15 mouse cellular contexts compared by ENCODE assay signal in the genomic region with DNA sequence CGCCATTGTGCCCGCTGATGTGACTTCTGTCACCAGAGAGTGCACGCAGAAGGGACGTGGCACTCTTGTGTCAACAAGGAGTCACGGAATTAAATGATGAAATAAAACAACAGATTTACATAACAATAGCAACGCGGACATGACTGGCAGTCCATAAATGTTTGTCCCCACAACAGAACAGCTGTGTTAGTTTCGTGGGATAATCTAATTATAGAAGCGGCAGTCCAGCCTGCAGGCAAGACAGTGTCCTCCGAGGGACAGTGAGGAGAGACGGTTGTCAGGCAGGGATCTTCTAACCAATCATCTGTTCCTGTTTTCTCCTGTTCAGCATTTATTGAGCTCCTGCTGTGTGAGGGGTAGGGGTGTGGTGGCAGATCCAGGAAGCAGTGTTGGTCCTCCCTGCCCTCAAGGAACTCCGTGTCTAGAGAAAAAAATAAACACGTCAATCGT. TPM values are rescaled to one million over a fixed set of nuclear protein-coding genes. Genes with fewer than 3 reads are reported as not detected.
A peak's percentile ranks its signal among the peaks of the same experiment; 100 is the strongest.
DNase-seq lines count a peak whose midpoint lies in the region; ATAC-seq and TF ChIP-seq lines count a peak whose summit lies in the region.
"Had no signal": no experiment of that assay in that cellular context is flagged by ENCODE, and none has a peak within 500 bp of the region (broad histone marks: within the 10 kb centered on the region; RNA-seq: fewer than 3 reads in every experiment).

No protein-coding gene starts in this region.

- DNase-seq in kidney, postnatal 0 days (ENCODE audit: low spot score), result peak; percentile 24
- no peak for DNase-seq in kidney, postnatal 4 days
- peak; percentile 24 for DNase-seq in Muller cell, postnatal 12 days (ENCODE audit: inconsistent ontology term)
- DNase-seq in hindbrain, embryonic 10.5 days (ENCODE audit: low spot score), result peak; percentile 42
- no peak for DNase-seq in kidney, postnatal 25 days
- DNase-seq: cerebellum, postnatal 25 days; kidney, adult 9 months; left cerebral cortex, postnatal 4 days; spleen, adult 18-20 months; thymus, postnatal 14 days had no signal

- H3K4me2 ChIP-seq in kidney, postnatal 0 days (ENCODE audit: low read length), result no peak overlapping the region
- peak overlapping the region; percentile 15; the same call in 1 of the 2 replicates for H3K4me2 ChIP-seq in neural tube, embryonic 12.5 days (replicated peaks)

- no peak overlapping the region for H3K4me3 ChIP-seq in kidney, postnatal 0 days (replicated peaks; ENCODE audit: low read depth, low read length)
- peak overlapping the region; percentile 21; the same call in 1 of the 2 replicates for H3K4me3 ChIP-seq in hindbrain, embryonic 10.5 days
- no peak overlapping the region for H3K4me3 ChIP-seq in neural tube, embryonic 12.5 days

- no peaks in the 10 kb centered on the region for H3K36me3 ChIP-seq in kidney, postnatal 0 days (ENCODE audit: insufficient read depth, low read length)
- H3K36me3 ChIP-seq in hindbrain, embryonic 10.5 days, result no peaks in the 10 kb centered on the region
- no peaks in the 10 kb centered on the region for H3K36me3 ChIP-seq in neural tube, embryonic 12.5 days

- no peak overlapping the region for H3K9ac ChIP-seq in kidney, postnatal 0 days (ENCODE audit: low read depth, low read length)
- H3K9ac ChIP-seq in neural tube, embryonic 12.5 days, result no peak overlapping the region

- WGBS in kidney, postnatal 0 days, result 54% methylated on average over 14 of the region's 14 CpGs
- WGBS in hindbrain, embryonic 10.5 days, result 32% methylated on average over 14 of the region's 14 CpGs
- 28% methylated on average over 14 of the region's 14 CpGs for WGBS in neural tube, embryonic 12.5 days

- H3K9me3 ChIP-seq in kidney, postnatal 0 days (replicated peaks; ENCODE audit: low read length), result no peaks in the 10 kb centered on the region
- H3K9me3 ChIP-seq in hindbrain, embryonic 10.5 days, result no peaks in the 10 kb centered on the region
- H3K9me3 ChIP-seq in neural tube, embryonic 12.5 days, result no peaks in the 10 kb centered on the region

- H3K27me3 ChIP-seq in kidney, postnatal 0 days (ENCODE audit: insufficient read depth, low read length), result no peaks in the 10 kb centered on the region
- H3K27me3 ChIP-seq in hindbrain, embryonic 10.5 days (ENCODE audit: insufficient read depth, poor library complexity, severe bottlenecking), result no peaks in the 10 kb centered on the region
- H3K27me3 ChIP-seq in neural tube, embryonic 12.5 days (replicated peaks), result no peaks in the 10 kb centered on the region
- H3K27me3 ChIP-seq: Patski had no signal

- no peak overlapping the region for H3K27ac ChIP-seq in kidney, postnatal 0 days
- peak overlapping the region; percentile 80 for H3K27ac ChIP-seq in hindbrain, embryonic 10.5 days
- H3K27ac ChIP-seq in neural tube, embryonic 12.5 days, result no peak overlapping the region

- no peak for ATAC-seq in kidney, postnatal 0 days (replicated peaks; ENCODE audit: low FRiP score, low read depth)
- peak; percentile 65 for ATAC-seq in neural tube, embryonic 12.5 days (ENCODE audit: low FRiP score, low read depth)
- no peak; the same call in 1 of the 2 replicates for ATAC-seq in granulocyte monocyte progenitor cell, adult 5-6 weeks (replicated peaks; ENCODE audit: poor library complexity, severe bottlenecking)
- ATAC-seq: Patski had no signal

- TF ChIP-seq CTCF in kidney, postnatal 0 days (IDR thresholded peaks at IDR 0.05; ENCODE audit: low read depth), result no peak

- no peaks in the 10 kb centered on the region for H3K4me1 ChIP-seq in kidney, postnatal 0 days (replicated peaks; ENCODE audit: insufficient read depth, low read length)
- H3K4me1 ChIP-seq in hindbrain, embryonic 10.5 days (replicated peaks), result peaks cover 32% of the 10 kb centered on the region
- H3K4me1 ChIP-seq in neural tube, embryonic 12.5 days, result peaks cover 4% of the 10 kb centered on the region

RNA-seq across cellular contexts. Expression of a gene that starts 8.5 kb away (rescaled TPM):
- polyA plus RNA-seq in kidney, postnatal 0 days (2015; fragmentation: Nextera tagmentation; extraction: Ambion mirVana), result 0.13 and 0.18 TPM in 2 replicates
- polyA plus RNA-seq in hindbrain, embryonic 10.5 days (2016; fragmentation: Nextera tagmentation; extraction: Ambion mirVana), result 0.10 TPM in 1 of 2 replicates, not detected in the other
- polyA plus RNA-seq in neural tube, embryonic 12.5 days (2016; fragmentation: Nextera tagmentation; extraction: Ambion mirVana), result not detected in 2 replicates
- not detected in 2 replicates for total RNA-seq in granulocyte monocyte progenitor cell, adult 5-6 weeks (2014; fragmentation: Nextera tagmentation)
- not detected in 2 replicates for total RNA-seq in granulocyte monocyte progenitor cell, adult 5-6 weeks (2017)
- polyA plus RNA-seq: forebrain, embryonic 11.5 days had no signal

RNA-seq across cellular contexts. Expression of a gene that starts 10.4 kb away (rescaled TPM):
- polyA plus RNA-seq in kidney, postnatal 0 days (2015; fragmentation: Nextera tagmentation; extraction: Ambion mirVana), result 0.14 and 0.17 TPM in 2 replicates
- polyA plus RNA-seq in hindbrain, embryonic 10.5 days (2016; fragmentation: Nextera tagmentation; extraction: Ambion mirVana), result 1.7 and 2.5 TPM in 2 replicates
- polyA plus RNA-seq in neural tube, embryonic 12.5 days (2016; fragmentation: Nextera tagmentation; extraction: Ambion mirVana), result 0.91 and 1.4 TPM in 2 replicates
- not detected in 2 replicates for total RNA-seq in granulocyte monocyte progenitor cell, adult 5-6 weeks (2014; fragmentation: Nextera tagmentation)
- not detected in 2 replicates for total RNA-seq in granulocyte monocyte progenitor cell, adult 5-6 weeks (2017)
- polyA plus RNA-seq: gonadal fat pad, adult 2 months had no signal

RNA-seq across cellular contexts. Expression of a gene that starts 23.8 kb away (rescaled TPM):
- polyA plus RNA-seq in kidney, postnatal 0 days (2015; fragmentation: Nextera tagmentation; extraction: Ambion mirVana), result not detected in 2 replicates
- not detected in 2 replicates for polyA plus RNA-seq in hindbrain, embryonic 10.5 days (2016; fragmentation: Nextera tagmentation; extraction: Ambion mirVana)
- not detected in 2 replicates for polyA plus RNA-seq in neural tube, embryonic 12.5 days (2016; fragmentation: Nextera tagmentation; extraction: Ambion mirVana)
- total RNA-seq in granulocyte monocyte progenitor cell, adult 5-6 weeks (2014; fragmentation: Nextera tagmentation), result not detected in 2 replicates
- total RNA-seq in granulocyte monocyte progenitor cell, adult 5-6 weeks (2017), result not detected in 2 replicates
- total RNA-seq: left cerebral cortex, postnatal 4 days had no signal
- polyA plus RNA-seq: forebrain, embryonic 11.5 days; Patski had no signal

RNA-seq across cellular contexts. Expression of a gene that starts 26.5 kb away (rescaled TPM):
- polyA plus RNA-seq in kidney, postnatal 0 days (2015; fragmentation: Nextera tagmentation; extraction: Ambion mirVana), result 8.2 and 9.1 TPM in 2 replicates
- polyA plus RNA-seq in hindbrain, embryonic 10.5 days (2016; fragmentation: Nextera tagmentation; extraction: Ambion mirVana), result 19.6 and 25.4 TPM in 2 replicates
- polyA plus RNA-seq in neural tube, embryonic 12.5 days (2016; fragmentation: Nextera tagmentation; extraction: Ambion mirVana), result 12.9 and 13.1 TPM in 2 replicates
- 1.0 and 14.4 TPM in 2 replicates for total RNA-seq in granulocyte monocyte progenitor cell, adult 5-6 weeks (2014; fragmentation: Nextera tagmentation)
- total RNA-seq in granulocyte monocyte progenitor cell, adult 5-6 weeks (2017), result 2.7 and 5.3 TPM in 2 replicates

RNA-seq across cellular contexts. Expression of a gene that starts 26.8 kb away (rescaled TPM):
- 35.5 and 44.5 TPM in 2 replicates for polyA plus RNA-seq in kidney, postnatal 0 days (2015; fragmentation: Nextera tagmentation; extraction: Ambion mirVana)
- 54.5 and 57.0 TPM in 2 replicates for polyA plus RNA-seq in hindbrain, embryonic 10.5 days (2016; fragmentation: Nextera tagmentation; extraction: Ambion mirVana)
- 34.1 and 35.1 TPM in 2 replicates for polyA plus RNA-seq in neural tube, embryonic 12.5 days (2016; fragmentation: Nextera tagmentation; extraction: Ambion mirVana)
- 20.3 and 23.9 TPM in 2 replicates for total RNA-seq in granulocyte monocyte progenitor cell, adult 5-6 weeks (2014; fragmentation: Nextera tagmentation)
- 5.3 and 8.6 TPM in 2 replicates for total RNA-seq in granulocyte monocyte progenitor cell, adult 5-6 weeks (2017)

Comparison
In these comparisons a context has a peak if more than half of its experiments do, and no peak if none do; other contexts are left out.
1. DNase-seq: peak in kidney, postnatal 0 days (single experiment), Muller cell, postnatal 12 days (single experiment) and hindbrain, embryonic 10.5 days (single experiment); none in kidney, postnatal 4 days (0 of 2) and kidney, postnatal 25 days (0 of 2).